14 mouse cellular contexts compared by ENCODE assay signal in the genomic region with DNA sequence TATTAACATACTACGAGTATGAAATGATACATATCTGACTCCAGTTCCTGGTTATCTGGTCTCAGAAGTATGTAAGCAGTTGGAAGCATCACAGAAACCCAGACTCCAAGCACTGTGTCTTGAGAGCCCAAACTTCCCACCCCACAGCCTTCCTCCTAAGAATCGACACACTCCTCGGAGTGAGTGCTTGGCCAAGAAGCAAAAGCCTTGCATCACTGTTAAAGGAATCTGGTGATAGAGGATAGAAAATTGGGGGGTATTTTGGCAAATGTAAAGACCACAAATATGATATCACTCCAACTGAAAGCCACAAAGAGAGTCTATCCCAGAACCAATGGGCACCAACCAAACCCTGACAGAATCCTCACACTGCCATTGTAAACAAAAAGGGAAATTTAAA.
"Had no signal": no experiment of that assay in that cellular context is flagged by ENCODE, and none has a peak within 500 bp of the region (broad histone marks: within the 10 kb centered on the region; RNA-seq: fewer than 3 reads in every experiment).

No protein-coding gene starts in this region.

- H3K36me3 ChIP-seq: lung, embryonic 15.5 days; neural tube, embryonic 12.5 days; neural tube, embryonic 15.5 days had no signal

- H3K27ac ChIP-seq: layer of hippocampus, adult 2 months; liver, embryonic 14.5 days; lung, embryonic 15.5 days; neural tube, embryonic 12.5 days; neural tube, embryonic 15.5 days had no signal

- H3K9ac ChIP-seq: liver, embryonic 14.5 days; liver, postnatal 0 days; lung, embryonic 15.5 days; neural tube, embryonic 12.5 days; neural tube, embryonic 15.5 days had no signal

- ATAC-seq: intestine, embryonic 16.5 days; liver, postnatal 0 days had no signal

- H3K4me3 ChIP-seq: layer of hippocampus, adult 2 months; lung, embryonic 15.5 days; neural tube, embryonic 12.5 days; neural tube, embryonic 15.5 days had no signal

- H3K4me2 ChIP-seq: lung, embryonic 15.5 days; midbrain, embryonic 11.5 days; neural tube, embryonic 12.5 days; neural tube, embryonic 15.5 days had no signal

- H3K27me3 ChIP-seq: lung, embryonic 15.5 days; neural tube, embryonic 12.5 days; neural tube, embryonic 15.5 days had no signal

- H3K9me3 ChIP-seq: lung, embryonic 15.5 days; neural tube, embryonic 12.5 days; neural tube, embryonic 15.5 days had no signal

- DNase-seq: kidney, adult 18-20 months; layer of hippocampus, adult 9-11 months; liver, postnatal 0 days; midbrain, embryonic 14.5 days; right cerebral cortex, adult 18-20 months; right cerebral cortex, postnatal 25 days; thymus, postnatal 25 days had no signal
